Mouse (Mus musculus): ENCODE results near the gene Pax6. TPM values are rescaled to one million over a fixed set of nuclear protein-coding genes. Genes with fewer than 3 reads are reported as not detected.

The Pax6 gene
- total and polyA plus RNA-seq, 2 experiments from 2014 or later, result 0.15 TPM; not detected in 1

GRCm38 (mm10) chr2:105688011-105688410 is 19.3 kb downstream of the Pax6 start:
- TF ChIP-seq EP300 (IDR thresholded peaks at IDR 0.05; ENCODE audit: low read depth), result no peak
- no peak for TF ChIP-seq CTCF (IDR thresholded peaks at IDR 0.05; ENCODE audit: low read depth)
- H3K27ac ChIP-seq (ENCODE audit: low read depth), result no peak overlapping the region
- no peak for ATAC-seq (ENCODE audit: insufficient read depth, low read depth)
- WGBS, result under 1% methylated on average over 17 of the region's 17 CpGs
- H3K27me3 ChIP-seq (ENCODE audit: control insufficient read depth, insufficient read depth, low read length), result peaks cover 97% of the 10 kb centered on the region
- no peaks in the 10 kb centered on the region for H3K36me3 ChIP-seq (replicated peaks; ENCODE audit: control insufficient read depth, insufficient read depth, low read length)
- H3K9ac ChIP-seq (replicated peaks; ENCODE audit: low read depth, low read length), result no peak overlapping the region
- peak overlapping the region; percentile 43 for H3K4me2 ChIP-seq (ENCODE audit: low read depth, low read length)
- DNase-seq (ENCODE audit: low spot score), result no peak
- peak overlapping the region; percentile 34 for H3K4me3 ChIP-seq (ENCODE audit: low read depth, low read length)
- peaks cover 16% of the 10 kb centered on the region; the same call in 1 of the 2 replicates for H3K4me1 ChIP-seq (ENCODE audit: control insufficient read depth, insufficient read depth)
- no peaks in the 10 kb centered on the region for H3K9me3 ChIP-seq (replicated peaks; ENCODE audit: control insufficient read depth, low read length)

GRCm38 (mm10) chr2:105688436-105689303 is 20.0 kb downstream of the Pax6 start:
- peaks cover 16% of the 10 kb centered on the region; the same call in 1 of the 2 replicates for H3K4me1 ChIP-seq (ENCODE audit: control insufficient read depth, insufficient read depth)
- TF ChIP-seq EP300 (IDR thresholded peaks at IDR 0.05; ENCODE audit: low read depth) (no peak), CTCF (IDR thresholded peaks at IDR 0.05; ENCODE audit: low read depth) (no peak)
- H3K27ac ChIP-seq (ENCODE audit: low read depth), result no peak overlapping the region
- WGBS, result 2% methylated on average over 25 of the region's 25 CpGs
- peak overlapping the region; percentile 34 for H3K4me3 ChIP-seq (ENCODE audit: low read depth, low read length)
- H3K27me3 ChIP-seq (ENCODE audit: control insufficient read depth, insufficient read depth, low read length), result peaks cover 96% of the 10 kb centered on the region
- peak overlapping the region; percentile 43 for H3K4me2 ChIP-seq (ENCODE audit: low read depth, low read length)
- no peak overlapping the region for H3K9ac ChIP-seq (replicated peaks; ENCODE audit: low read depth, low read length)
- H3K9me3 ChIP-seq (replicated peaks; ENCODE audit: control insufficient read depth, low read length), result no peaks in the 10 kb centered on the region
- no peak for ATAC-seq (ENCODE audit: insufficient read depth, low read depth)
- H3K36me3 ChIP-seq (replicated peaks; ENCODE audit: control insufficient read depth, insufficient read depth, low read length), result no peaks in the 10 kb centered on the region
- DNase-seq (ENCODE audit: low spot score), result no peak

- Histone ChIP-seq H3K9me3 (replicated peaks; ENCODE audit: control insufficient read depth, low read length) (no peaks in the 10 kb centered on the region), H3K27me3 (ENCODE audit: control insufficient read depth, insufficient read depth, low read length) (peaks cover 90% of the 10 kb centered on the region), H3K4me2 (ENCODE audit: low read depth, low read length) (peak overlapping the region; percentile 15; the same call in 1 of the 2 replicates), H3K4me3 (ENCODE audit: low read depth, low read length) (peak overlapping the region; percentile 34; the same call in 1 of the 2 replicates), H3K4me1 (ENCODE audit: control insufficient read depth, insufficient read depth) (peaks cover 16% of the 10 kb centered on the region; the same call in 1 of the 2 replicates), H3K36me3 (replicated peaks; ENCODE audit: control insufficient read depth, insufficient read depth, low read length) (no peaks in the 10 kb centered on the region), H3K27ac (ENCODE audit: low read depth) (no peak overlapping the region), H3K9ac (replicated peaks; ENCODE audit: low read depth, low read length) (no peak overlapping the region)
- ATAC-seq (ENCODE audit: insufficient read depth, low read depth) (no peak), DNase-seq (ENCODE audit: low spot score) (no peak)
- TF ChIP-seq EP300 (IDR thresholded peaks at IDR 0.05; ENCODE audit: low read depth) (no peak), CTCF (IDR thresholded peaks at IDR 0.05; ENCODE audit: low read depth) (no peak)
- WGBS, result 1% methylated on average over 15 of the region's 15 CpGs
Observed at GRCm38 (mm10) chr2:105689304-105689770, 20.6 kb downstream of the Pax6 start.

- TF ChIP-seq CTCF (IDR thresholded peaks at IDR 0.05; ENCODE audit: low read depth), result no peak
- TF ChIP-seq EP300 (IDR thresholded peaks at IDR 0.05; ENCODE audit: low read depth), result no peak
- H3K27ac ChIP-seq (ENCODE audit: low read depth), result no peak overlapping the region
- ATAC-seq (ENCODE audit: insufficient read depth, low read depth) (no peak), DNase-seq (ENCODE audit: low spot score) (no peak)
- WGBS, result 7% methylated on average over 28 of the region's 28 CpGs
- 0 out of 2 replicates have a peak overlapping the region, but pooled peaks have one; percentile 15 for H3K4me3 ChIP-seq (ENCODE audit: low read depth, low read length)
- H3K36me3 ChIP-seq (replicated peaks; ENCODE audit: control insufficient read depth, insufficient read depth, low read length), result no peaks in the 10 kb centered on the region
- H3K9ac ChIP-seq (replicated peaks; ENCODE audit: low read depth, low read length), result no peak overlapping the region
- peak overlapping the region; percentile 15; the same call in 1 of the 2 replicates for H3K4me2 ChIP-seq (ENCODE audit: low read depth, low read length)
- peaks cover 16% of the 10 kb centered on the region; the same call in 1 of the 2 replicates for H3K4me1 ChIP-seq (ENCODE audit: control insufficient read depth, insufficient read depth)
- H3K27me3 ChIP-seq (ENCODE audit: control insufficient read depth, insufficient read depth, low read length), result peaks cover 84% of the 10 kb centered on the region
- no peaks in the 10 kb centered on the region for H3K9me3 ChIP-seq (replicated peaks; ENCODE audit: control insufficient read depth, low read length)
Observed at GRCm38 (mm10) chr2:105689771-105690639, 21.3 kb downstream of the Pax6 start.

- Histone ChIP-seq H3K4me3 (ENCODE audit: low read depth, low read length) (no peak overlapping the region), H3K27ac (ENCODE audit: low read depth) (no peak overlapping the region), H3K9ac (replicated peaks; ENCODE audit: low read depth, low read length) (no peak overlapping the region), H3K4me1 (ENCODE audit: control insufficient read depth, insufficient read depth) (peaks cover 16% of the 10 kb centered on the region; the same call in 1 of the 2 replicates), H3K9me3 (replicated peaks; ENCODE audit: control insufficient read depth, low read length) (no peaks in the 10 kb centered on the region), H3K4me2 (ENCODE audit: low read depth, low read length) (no peak overlapping the region), H3K36me3 (replicated peaks; ENCODE audit: control insufficient read depth, insufficient read depth, low read length) (no peaks in the 10 kb centered on the region), H3K27me3 (ENCODE audit: control insufficient read depth, insufficient read depth, low read length) (peaks cover 71% of the 10 kb centered on the region)
- 19% methylated on average over 10 of the region's 10 CpGs for WGBS
- ATAC-seq (ENCODE audit: insufficient read depth, low read depth), result no peak
- no peak for TF ChIP-seq CTCF (IDR thresholded peaks at IDR 0.05; ENCODE audit: low read depth)
- TF ChIP-seq EP300 (IDR thresholded peaks at IDR 0.05; ENCODE audit: low read depth), result no peak
- no peak for DNase-seq (ENCODE audit: low spot score)
Observed at GRCm38 (mm10) chr2:105691296-105691695, 22.6 kb downstream of the Pax6 start.

Measured in heart, postnatal 0 days (tissue).